Mouse (Mus musculus) ES-Bruce4 (cell line): Measurements from ENCODE around the gene Uhrf1.

ENCODE experiments used
- EP300 ChIP-seq: IDR thresholded peaks from 2 replicates; pipeline ENCODE4 v1.6.1; 2011; ENCODE audit warnings: low read depth, low read length; ENCODE audit not compliant: insufficient read depth
- POLR2A ChIP-seq: IDR thresholded peaks from one replicate; pipeline ENCODE4 v1.8.1; 2011; ENCODE audit warnings: low read length; ENCODE audit not compliant: insufficient read depth

DNA sequence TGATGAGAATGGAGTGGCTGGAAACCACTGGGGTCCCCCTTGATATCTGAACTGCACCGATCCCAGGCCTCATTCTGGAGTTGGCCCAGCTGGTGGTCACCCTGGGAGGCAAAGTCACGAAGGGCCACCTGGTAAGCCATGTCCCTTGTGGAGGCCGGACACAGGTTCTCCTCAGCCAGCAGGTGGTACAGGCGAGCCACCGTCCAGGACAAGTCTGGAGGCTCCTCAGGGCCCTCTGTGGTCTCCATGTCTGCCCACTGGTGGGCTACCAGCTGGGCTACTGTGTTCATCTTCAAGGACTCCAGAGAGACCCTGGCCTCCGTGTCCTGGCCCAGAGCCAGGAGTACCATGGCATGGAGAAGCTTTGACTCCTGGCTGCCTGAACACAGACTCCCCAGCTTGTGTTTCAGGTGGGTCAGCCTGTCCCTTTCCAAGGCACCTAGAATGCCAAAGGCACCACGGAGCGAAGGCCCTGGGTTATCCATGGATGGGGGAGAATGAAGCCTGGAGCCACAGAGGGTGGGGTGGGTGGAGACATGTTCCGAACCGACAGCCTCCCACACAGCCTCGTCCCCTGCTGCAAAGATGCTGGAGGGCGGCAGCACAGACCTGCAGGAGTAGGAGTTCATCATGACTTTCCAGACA lies 31.4 kb upstream of the Uhrf1 start:
- TF ChIP-seq EP300, result no peak
- TF ChIP-seq POLR2A, result no peak
